Mouse (Mus musculus) adrenal gland, postnatal 36 days (tissue): ENCODE results near the gene Psen2. TPM values are rescaled to one million over a fixed set of nuclear protein-coding genes. Genes with fewer than 3 reads are reported as not detected.

ENCODE experiments used
- total RNA-seq, 2 experiments: library from RNA; stranded (reverse); gene quantifications; 2 replicates each; pipeline ENCODE4 v1.2.3; 2021

The Psen2 gene
- total RNA-seq, 2 experiments from 2014 or later: 24.5 to 33.5 TPM

Other genes with a start within 250 kb of the Psen2 start
- gene Coq8a, start 63.8 kb downstream of the Psen2 start, total RNA-seq: 100 to 1,000 TPM; 284 to 434 TPM
- 10 to 100 TPM; 58.5 to 71.5 TPM for gene Itpkb, start 67.0 kb upstream of the Psen2 start, total RNA-seq
- under 1 TPM; 0.50 to 0.53 TPM for gene Stum, start 220.1 kb upstream of the Psen2 start, total RNA-seq